Mouse (Mus musculus) C2C12 (cell line): Measurements from ENCODE around the gene Tenm4.

Experiments used
- CEBPB ChIP-seq: IDR thresholded peaks from one replicate; pipeline ENCODE4 v1.6.1; 2011; ENCODE audit warnings: low read depth, mild to moderate bottlenecking, control low read depth, moderate library complexity
- CTCF ChIP-seq: IDR thresholded peaks from one replicate; pipeline ENCODE4 v1.5.1; 2011; ENCODE audit not compliant: control insufficient read depth, insufficient read depth, insufficient read length
- FOSL1 ChIP-seq: IDR thresholded peaks from one replicate; pipeline ENCODE4 v1.8.0; 2011; ENCODE audit warnings: mild to moderate bottlenecking, low read length; ENCODE audit not compliant: poor library complexity, insufficient read depth, severe bottlenecking
- MAX ChIP-seq: IDR thresholded peaks from one replicate; pipeline ENCODE4 v1.6.1; 2011; ENCODE audit warnings: mild to moderate bottlenecking, control low read depth
- MYOD1 ChIP-seq: IDR thresholded peaks from one replicate; pipeline ENCODE4 v1.6.1; 2011; ENCODE audit warnings: low read depth; ENCODE audit not compliant: control insufficient read depth, insufficient read length
- MYOG ChIP-seq: IDR thresholded peaks from one replicate; pipeline ENCODE4 v1.6.1; 2011; ENCODE audit not compliant: control insufficient read depth, insufficient read length; ENCODE audit errors: extremely low read depth
- USF1 ChIP-seq: IDR thresholded peaks from one replicate; pipeline ENCODE4 v1.6.1; 2011; ENCODE audit warnings: low read depth, mild to moderate bottlenecking, control low read depth, moderate library complexity

GRCm38 (mm10) chr7:96212592-96213541 lies 41.8 kb downstream of the Tenm4 start:
- TF ChIP-seq CTCF (no peak), FOSL1 (no peak), MAX (no peak), MYOG (no peak), USF1 (no peak), MYOD1 (no peak), CEBPB (no peak)
